Mouse (Mus musculus): ENCODE results near the gene Ocln. TPM values are rescaled to one million over a fixed set of nuclear protein-coding genes. Genes with fewer than 3 reads are reported as not detected.

Ocln gene
- polyA plus RNA-seq, 1 experiment from 2014 or later: 2.7 TPM

DNA sequence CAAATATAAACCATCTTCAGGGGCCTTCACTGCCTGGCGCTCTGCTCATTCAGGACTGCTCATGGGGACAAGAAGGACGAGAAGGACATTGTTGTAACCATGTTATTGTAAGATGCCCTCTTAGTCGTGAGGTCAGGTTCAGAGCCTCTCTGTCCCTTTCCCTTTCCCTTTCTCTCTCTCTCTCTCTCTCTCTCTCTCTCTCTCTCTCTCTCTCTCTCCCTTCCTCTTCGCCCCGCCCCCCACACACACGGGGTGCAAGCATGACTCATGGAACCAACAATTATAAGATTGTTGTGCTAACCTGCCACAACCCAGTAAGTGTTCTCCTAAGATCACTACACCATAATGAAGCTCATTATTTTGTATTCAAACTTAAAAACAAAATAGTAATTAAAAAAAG, 29.6 kb upstream of the Ocln start:
- Histone ChIP-seq H3K9ac (ENCODE audit: low read length) (peak overlapping the region; percentile 34; the same call in 1 of the 2 replicates), H3K27ac (ENCODE audit: low read length) (peak overlapping the region; percentile 23; the same call in 1 of the 2 replicates), H3K4me2 (ENCODE audit: low read depth, low read length) (no peak overlapping the region), H3K9me3 (replicated peaks; ENCODE audit: control insufficient read depth, low read length) (no peaks in the 10 kb centered on the region), H3K27me3 (ENCODE audit: control insufficient read depth, insufficient read depth, low read length) (no peaks in the 10 kb centered on the region), H3K36me3 (ENCODE audit: control insufficient read depth, insufficient read depth) (no peaks in the 10 kb centered on the region), H3K4me3 (ENCODE audit: low read length) (no peak overlapping the region), H3K4me1 (ENCODE audit: control insufficient read depth, insufficient read depth, low read length) (peaks cover 8% of the 10 kb centered on the region)
- 36% methylated on average over 6 of the region's 6 CpGs for WGBS
- ATAC-seq (replicated peaks; ENCODE audit: extremely low read depth, insufficient read depth, low FRiP score): no peak

DNA sequence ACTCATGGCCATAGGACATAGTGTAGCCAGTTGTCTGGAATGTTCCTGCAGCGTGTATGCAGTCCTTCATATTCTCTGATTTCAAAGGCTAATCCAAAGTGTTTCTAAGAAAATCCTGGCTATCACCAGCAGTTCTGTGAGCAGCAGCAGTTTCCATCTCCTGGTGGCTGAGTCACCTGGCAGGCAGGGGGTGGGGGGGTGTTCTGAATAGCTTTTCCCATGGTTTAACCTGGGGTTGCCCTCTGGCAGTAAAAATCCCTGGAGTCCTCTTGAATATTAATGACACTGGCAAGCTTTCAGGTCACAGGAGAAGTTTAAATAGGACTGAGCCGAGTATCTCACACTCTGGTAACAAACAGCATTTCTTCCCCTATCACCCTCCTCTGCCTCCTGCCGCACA, 29.2 kb upstream of the Ocln start:
- H3K27ac ChIP-seq (ENCODE audit: low read length): peak overlapping the region; percentile 23; the same call in 1 of the 2 replicates
- WGBS: 24% methylated on average over 3 of the region's 3 CpGs
- H3K4me1 ChIP-seq (ENCODE audit: control insufficient read depth, insufficient read depth, low read length): peaks cover 8% of the 10 kb centered on the region
- no peak overlapping the region for H3K4me3 ChIP-seq (ENCODE audit: low read length)
- H3K9me3 ChIP-seq (replicated peaks; ENCODE audit: control insufficient read depth, low read length): no peaks in the 10 kb centered on the region
- H3K9ac ChIP-seq (ENCODE audit: low read length): peak overlapping the region; percentile 34; the same call in 1 of the 2 replicates
- H3K27me3 ChIP-seq (ENCODE audit: control insufficient read depth, insufficient read depth, low read length): no peaks in the 10 kb centered on the region
- no peak overlapping the region for H3K4me2 ChIP-seq (ENCODE audit: low read depth, low read length)
- ATAC-seq (replicated peaks; ENCODE audit: extremely low read depth, insufficient read depth, low FRiP score): no peak
- no peaks in the 10 kb centered on the region for H3K36me3 ChIP-seq (ENCODE audit: control insufficient read depth, insufficient read depth)

DNA sequence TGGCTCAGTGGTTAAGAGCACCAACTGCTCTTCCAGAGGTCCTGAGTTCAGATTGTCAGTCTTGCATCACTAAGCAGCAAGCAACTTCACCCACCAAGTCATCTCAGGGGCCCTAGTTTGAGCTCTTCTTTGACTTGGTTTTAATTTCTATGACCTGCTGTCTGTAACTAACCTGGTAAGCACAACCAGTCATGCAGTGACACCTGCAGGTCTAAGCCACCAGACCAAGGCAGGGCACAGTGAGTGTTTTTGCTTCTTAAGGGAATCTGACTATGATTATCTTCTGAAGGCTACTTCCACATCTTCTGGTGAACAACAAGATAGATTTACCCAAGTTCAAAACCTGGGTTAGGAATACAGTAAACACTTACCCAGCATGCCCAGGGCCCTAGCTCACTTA, 27.4 kb upstream of the Ocln start:
- no peak for ATAC-seq (replicated peaks; ENCODE audit: extremely low read depth, insufficient read depth, low FRiP score)
- Histone ChIP-seq H3K4me3 (ENCODE audit: low read length) (no peak overlapping the region), H3K4me2 (ENCODE audit: low read depth, low read length) (no peak overlapping the region), H3K27ac (ENCODE audit: low read length) (no peak overlapping the region), H3K36me3 (ENCODE audit: control insufficient read depth, insufficient read depth) (no peaks in the 10 kb centered on the region), H3K27me3 (ENCODE audit: control insufficient read depth, insufficient read depth, low read length) (no peaks in the 10 kb centered on the region), H3K9ac (ENCODE audit: low read length) (no peak overlapping the region), H3K9me3 (replicated peaks; ENCODE audit: control insufficient read depth, low read length) (no peaks in the 10 kb centered on the region), H3K4me1 (ENCODE audit: control insufficient read depth, insufficient read depth, low read length) (peaks cover 8% of the 10 kb centered on the region)

DNA sequence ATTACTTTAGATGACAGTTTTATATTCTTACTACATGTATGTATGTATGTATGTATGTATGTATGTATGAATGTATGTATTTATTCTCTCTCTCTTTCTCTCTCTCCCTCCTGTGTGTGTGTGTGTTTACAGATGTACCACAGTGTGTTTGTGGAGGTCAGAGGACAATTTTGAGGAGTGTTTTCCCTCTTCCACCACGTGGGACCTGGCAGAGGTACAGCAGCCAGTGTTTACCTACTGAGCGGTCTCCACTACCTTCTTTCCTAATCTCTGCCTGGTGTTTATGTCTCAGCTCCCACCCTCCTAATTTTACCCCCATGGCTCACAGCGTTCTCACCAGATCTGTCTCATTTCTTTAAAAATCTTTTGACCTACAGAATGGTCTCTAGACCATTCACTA, 26.7 kb upstream of the Ocln start:
- ATAC-seq (replicated peaks; ENCODE audit: extremely low read depth, insufficient read depth, low FRiP score): no peak
- H3K27ac ChIP-seq (ENCODE audit: low read length): no peak overlapping the region
- H3K4me1 ChIP-seq (ENCODE audit: control insufficient read depth, insufficient read depth, low read length): peaks cover 8% of the 10 kb centered on the region
- H3K4me2 ChIP-seq (ENCODE audit: low read depth, low read length): no peak overlapping the region
- no peaks in the 10 kb centered on the region for H3K36me3 ChIP-seq (ENCODE audit: control insufficient read depth, insufficient read depth)
- no peaks in the 10 kb centered on the region for H3K9me3 ChIP-seq (replicated peaks; ENCODE audit: control insufficient read depth, low read length)
- 42% methylated on average over 3 of the region's 3 CpGs for WGBS
- H3K27me3 ChIP-seq (ENCODE audit: control insufficient read depth, insufficient read depth, low read length): no peaks in the 10 kb centered on the region
- H3K9ac ChIP-seq (ENCODE audit: low read length): no peak overlapping the region
- H3K4me3 ChIP-seq (ENCODE audit: low read length): no peak overlapping the region

DNA sequence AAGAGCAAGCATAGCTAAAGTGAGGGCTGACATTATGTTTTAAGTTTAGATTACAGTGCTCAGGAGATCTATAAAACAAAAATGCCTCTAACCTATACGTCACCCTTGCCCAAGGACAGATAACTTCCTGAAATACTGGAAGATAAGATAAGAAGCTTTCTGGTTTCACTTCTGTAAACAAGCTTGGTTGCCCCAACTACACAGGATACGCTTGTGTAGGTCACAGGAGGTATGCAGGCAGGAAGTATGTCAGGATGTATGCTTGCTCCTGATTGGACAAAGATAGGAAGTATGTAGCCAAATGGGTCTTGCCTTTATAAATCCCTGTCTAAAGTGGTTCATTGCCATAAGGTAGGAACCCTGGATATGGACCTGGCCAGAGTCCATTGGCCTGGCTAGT, 23.4 kb upstream of the Ocln start:
- no peak for ATAC-seq (replicated peaks; ENCODE audit: extremely low read depth, insufficient read depth, low FRiP score)
- Histone ChIP-seq H3K4me2 (ENCODE audit: low read depth, low read length) (no peak overlapping the region), H3K9ac (ENCODE audit: low read length) (no peak overlapping the region), H3K36me3 (ENCODE audit: control insufficient read depth, insufficient read depth) (no peaks in the 10 kb centered on the region), H3K27ac (ENCODE audit: low read length) (no peak overlapping the region), H3K4me3 (ENCODE audit: low read length) (no peak overlapping the region), H3K27me3 (ENCODE audit: control insufficient read depth, insufficient read depth, low read length) (no peaks in the 10 kb centered on the region), H3K4me1 (ENCODE audit: control insufficient read depth, insufficient read depth, low read length) (no peaks in the 10 kb centered on the region; the same call in 1 of the 2 replicates), H3K9me3 (replicated peaks; ENCODE audit: control insufficient read depth, low read length) (no peaks in the 10 kb centered on the region)
- WGBS: 42% methylated on average over 2 of the region's 2 CpGs

DNA sequence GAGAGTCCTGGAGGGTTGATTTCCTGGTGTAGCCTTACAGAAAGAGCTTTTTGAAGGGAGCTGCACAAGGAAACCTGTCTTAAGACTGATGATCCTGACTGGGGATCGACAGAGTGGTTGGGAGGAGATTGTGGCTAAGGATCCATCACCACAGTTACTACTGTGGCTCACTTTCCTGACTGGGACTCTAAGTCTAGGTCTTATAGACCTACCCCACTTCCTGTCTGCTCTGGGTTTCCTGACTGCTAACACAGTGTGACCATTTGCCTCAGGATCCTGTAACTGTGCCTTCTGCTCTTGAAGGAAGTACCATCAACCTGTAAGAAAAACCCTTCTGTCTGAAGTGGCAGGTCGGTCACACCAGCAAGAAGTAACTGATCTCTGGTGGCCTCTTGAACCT, 18.2 kb upstream of the Ocln start:
- no peaks in the 10 kb centered on the region for H3K27me3 ChIP-seq (ENCODE audit: control insufficient read depth, insufficient read depth, low read length)
- WGBS: 42% methylated on average over 2 of the region's 2 CpGs
- H3K9me3 ChIP-seq (replicated peaks; ENCODE audit: control insufficient read depth, low read length): no peaks in the 10 kb centered on the region
- H3K4me2 ChIP-seq (ENCODE audit: low read depth, low read length): no peak overlapping the region
- no peak overlapping the region for H3K9ac ChIP-seq (ENCODE audit: low read length)
- H3K4me1 ChIP-seq (ENCODE audit: control insufficient read depth, insufficient read depth, low read length): no peaks in the 10 kb centered on the region
- no peak for ATAC-seq (replicated peaks; ENCODE audit: extremely low read depth, insufficient read depth, low FRiP score)
- no peak overlapping the region for H3K27ac ChIP-seq (ENCODE audit: low read length)
- no peak overlapping the region for H3K4me3 ChIP-seq (ENCODE audit: low read length)
- no peaks in the 10 kb centered on the region for H3K36me3 ChIP-seq (ENCODE audit: control insufficient read depth, insufficient read depth)

DNA sequence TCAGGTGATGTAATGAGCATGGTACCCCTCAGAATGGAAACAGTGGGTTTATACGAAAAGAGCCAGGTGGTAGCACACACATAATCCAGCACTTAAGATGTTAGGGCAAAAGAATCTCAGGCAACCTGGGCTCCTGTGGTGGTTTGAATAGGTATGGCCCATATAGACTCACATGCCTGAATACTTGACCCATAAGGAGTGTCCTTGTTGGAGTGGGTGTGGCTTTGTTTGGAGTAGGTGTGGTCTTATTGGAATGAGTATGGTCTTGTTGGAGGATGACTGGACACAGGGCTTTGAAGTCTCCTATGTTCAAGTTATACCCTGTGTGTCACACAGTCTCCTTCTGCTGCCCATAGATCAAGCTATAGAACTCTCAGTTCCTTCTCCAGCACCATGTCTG, 15.8 kb upstream of the Ocln start:
- no peaks in the 10 kb centered on the region for H3K9me3 ChIP-seq (replicated peaks; ENCODE audit: control insufficient read depth, low read length)
- H3K27me3 ChIP-seq (ENCODE audit: control insufficient read depth, insufficient read depth, low read length): no peaks in the 10 kb centered on the region
- no peaks in the 10 kb centered on the region for H3K36me3 ChIP-seq (ENCODE audit: control insufficient read depth, insufficient read depth)
- no peak overlapping the region for H3K9ac ChIP-seq (ENCODE audit: low read length)
- H3K27ac ChIP-seq (ENCODE audit: low read length): no peak overlapping the region
- H3K4me3 ChIP-seq (ENCODE audit: low read length): no peak overlapping the region
- H3K4me2 ChIP-seq (ENCODE audit: low read depth, low read length): no peak overlapping the region
- no peak for ATAC-seq (replicated peaks; ENCODE audit: extremely low read depth, insufficient read depth, low FRiP score)
- no peaks in the 10 kb centered on the region for H3K4me1 ChIP-seq (ENCODE audit: control insufficient read depth, insufficient read depth, low read length)
- 91% methylated on average over 1 of the region's 1 CpGs for WGBS

DNA sequence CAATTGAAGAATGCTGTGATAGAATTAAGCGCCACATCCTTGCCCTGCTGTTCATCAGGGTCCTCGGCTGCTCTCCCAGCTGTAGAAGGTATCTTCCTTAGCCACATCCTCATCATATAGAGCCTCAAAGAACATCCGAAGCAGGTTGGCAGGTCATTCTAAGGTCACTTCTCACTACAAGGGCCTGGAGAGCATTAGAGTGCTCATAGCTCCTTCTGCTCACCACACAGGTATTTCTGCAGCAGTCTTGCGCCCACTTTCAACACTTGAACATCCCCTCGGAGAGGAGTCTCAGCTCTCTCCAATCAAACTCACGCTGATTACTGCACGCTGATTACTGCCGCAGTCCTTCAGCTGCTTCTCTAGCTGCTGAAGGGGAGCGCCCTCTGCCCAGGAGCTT, 6.9 kb upstream of the Ocln start:
- Histone ChIP-seq H3K4me3 (ENCODE audit: low read length) (no peak overlapping the region), H3K36me3 (ENCODE audit: control insufficient read depth, insufficient read depth) (no peaks in the 10 kb centered on the region), H3K27ac (ENCODE audit: low read length) (no peak overlapping the region), H3K27me3 (ENCODE audit: control insufficient read depth, insufficient read depth, low read length) (no peaks in the 10 kb centered on the region), H3K4me2 (ENCODE audit: low read depth, low read length) (no peak overlapping the region), H3K4me1 (ENCODE audit: control insufficient read depth, insufficient read depth, low read length) (no peaks in the 10 kb centered on the region), H3K9ac (ENCODE audit: low read length) (no peak overlapping the region), H3K9me3 (replicated peaks; ENCODE audit: control insufficient read depth, low read length) (no peaks in the 10 kb centered on the region)
- WGBS: 68% methylated on average over 9 of the region's 9 CpGs
- ATAC-seq (replicated peaks; ENCODE audit: extremely low read depth, insufficient read depth, low FRiP score): no peak

DNA sequence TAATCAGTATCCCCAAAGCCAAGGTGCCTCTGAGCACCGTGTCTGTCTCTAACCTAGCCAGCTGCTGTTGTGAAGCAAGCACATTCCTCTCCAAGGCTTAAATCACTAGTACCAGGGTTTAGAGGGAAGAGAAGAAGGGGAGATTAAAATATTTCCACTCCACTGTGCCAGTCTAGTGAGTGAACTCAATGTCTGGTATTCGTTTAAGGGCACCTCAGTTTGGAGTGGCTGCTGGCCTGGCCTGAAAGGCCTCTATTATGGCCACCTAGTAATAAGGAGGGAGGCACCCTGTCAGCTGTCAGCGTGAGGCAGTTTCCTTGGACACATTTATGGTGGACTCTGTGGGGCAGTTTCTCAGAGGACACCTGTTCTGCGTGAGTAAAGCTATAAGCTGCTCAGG, 4.5 kb upstream of the Ocln start:
- Histone ChIP-seq H3K4me3 (ENCODE audit: low read length) (no peak overlapping the region), H3K9me3 (replicated peaks; ENCODE audit: control insufficient read depth, low read length) (no peaks in the 10 kb centered on the region), H3K27me3 (ENCODE audit: control insufficient read depth, insufficient read depth, low read length) (peaks cover 10% of the 10 kb centered on the region), H3K4me1 (ENCODE audit: control insufficient read depth, insufficient read depth, low read length) (peaks cover 7% of the 10 kb centered on the region), H3K36me3 (ENCODE audit: control insufficient read depth, insufficient read depth) (no peaks in the 10 kb centered on the region), H3K27ac (ENCODE audit: low read length) (no peak overlapping the region), H3K9ac (ENCODE audit: low read length) (no peak overlapping the region), H3K4me2 (ENCODE audit: low read depth, low read length) (no peak overlapping the region)
- 55% methylated on average over 4 of the region's 4 CpGs for WGBS
- no peak for ATAC-seq (replicated peaks; ENCODE audit: extremely low read depth, insufficient read depth, low FRiP score)

DNA sequence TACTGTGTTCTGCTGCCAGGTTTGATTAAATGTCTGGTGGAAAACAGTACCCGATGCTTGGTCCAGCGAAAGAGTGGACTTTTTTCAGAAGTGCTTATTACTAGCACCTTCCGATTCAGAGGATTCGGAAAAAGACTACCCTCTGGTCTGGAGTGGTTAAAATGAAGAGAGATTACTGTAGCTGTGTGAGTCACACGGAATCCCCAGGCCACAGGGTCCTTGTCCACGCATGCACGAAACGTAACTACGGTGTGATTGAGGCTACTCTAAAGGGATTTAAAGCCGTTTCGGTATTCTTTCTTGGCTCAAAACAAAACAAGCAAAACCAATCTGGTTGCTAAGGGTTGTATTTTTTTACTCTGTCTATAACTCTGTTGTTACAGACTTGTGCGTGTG, 522 bp upstream of the Ocln start:
- Histone ChIP-seq H3K27ac (ENCODE audit: low read length) (no peak overlapping the region), H3K9me3 (replicated peaks; ENCODE audit: control insufficient read depth, low read length) (no peaks in the 10 kb centered on the region), H3K4me3 (ENCODE audit: low read length) (peak overlapping the region; percentile 60), H3K27me3 (ENCODE audit: control insufficient read depth, insufficient read depth, low read length) (peaks cover 34% of the 10 kb centered on the region), H3K36me3 (ENCODE audit: control insufficient read depth, insufficient read depth) (no peaks in the 10 kb centered on the region), H3K4me1 (ENCODE audit: control insufficient read depth, insufficient read depth, low read length) (peaks cover 10% of the 10 kb centered on the region), H3K4me2 (ENCODE audit: low read depth, low read length) (peak overlapping the region; percentile 100), H3K9ac (ENCODE audit: low read length) (peak overlapping the region; percentile 38)
- 9% methylated on average over 12 of the region's 12 CpGs for WGBS
- no peak for ATAC-seq (replicated peaks; ENCODE audit: extremely low read depth, insufficient read depth, low FRiP score)
